Mouse (Mus musculus): ENCODE results near the gene Zbtb1.
"Not testable (repeated sequence)": the region's sequence is repeated elsewhere in the genome, so short reads cannot be mapped to it uniquely, and the experiment has no call there.

Zbtb1 gene

GRCm38 (mm10) chr12:76404836-76405182 is 34.7 kb downstream of the Zbtb1 start:
- no peak for DNase-seq (ENCODE audit: low spot score)

GRCm38 (mm10) chr12:76405183-76405970 is 35.3 kb downstream of the Zbtb1 start:
- DNase-seq (ENCODE audit: low spot score): no peak

- no peak for DNase-seq (ENCODE audit: low spot score)
These were observed 35.9 kb downstream of the Zbtb1 start for GRCm38 (mm10) chr12:76405971-76406370.

- DNase-seq (ENCODE audit: low spot score): no peak
These were observed 37.1 kb downstream of the Zbtb1 start for GRCm38 (mm10) chr12:76407184-76407583.

- DNase-seq (ENCODE audit: low spot score): no peak
These were observed 39.1 kb downstream of the Zbtb1 start for GRCm38 (mm10) chr12:76409166-76409565.

GRCm38 (mm10) chr12:76415383-76416010 is 45.4 kb downstream of the Zbtb1 start:
- no peak for DNase-seq (ENCODE audit: low spot score)

- no peak for DNase-seq (ENCODE audit: low spot score)
These were observed 47.4 kb downstream of the Zbtb1 start, which contains the start of gene Ppp1r36 for GRCm38 (mm10) chr12:76417433-76417854. TSS of gene Ppp1r36 (plus strand) at chr12:76417538.

GRCm38 (mm10) chr12:76418346-76418745 is 48.3 kb downstream of the Zbtb1 start:
- DNase-seq (ENCODE audit: low spot score): no peak

GRCm38 (mm10) chr12:76425256-76425655 is 55.2 kb downstream of the Zbtb1 start:
- no peak for DNase-seq (ENCODE audit: low spot score)

- no peak for DNase-seq (ENCODE audit: low spot score)
These were observed 57.5 kb downstream of the Zbtb1 start for GRCm38 (mm10) chr12:76427546-76427945.

GRCm38 (mm10) chr12:76430879-76431406 is 60.9 kb downstream of the Zbtb1 start:
- DNase-seq (ENCODE audit: low spot score): no peak

- DNase-seq (ENCODE audit: low spot score): no peak
These were observed 61.4 kb downstream of the Zbtb1 start for GRCm38 (mm10) chr12:76431431-76431830.

GRCm38 (mm10) chr12:76434111-76434510 is 64.0 kb downstream of the Zbtb1 start:
- DNase-seq (ENCODE audit: low spot score): no peak

GRCm38 (mm10) chr12:76435084-76435483 is 65.0 kb downstream of the Zbtb1 start:
- no peak for DNase-seq (ENCODE audit: low spot score)

GRCm38 (mm10) chr12:76435549-76435948 is 65.5 kb downstream of the Zbtb1 start:
- no peak for DNase-seq (ENCODE audit: low spot score)

GRCm38 (mm10) chr12:76443488-76443887 is 73.4 kb downstream of the Zbtb1 start:
- not testable (repeated sequence) for DNase-seq (ENCODE audit: low spot score)

- DNase-seq (ENCODE audit: low spot score): no peak
These were observed 74.3 kb downstream of the Zbtb1 start for GRCm38 (mm10) chr12:76444359-76444772.

- no peak for DNase-seq (ENCODE audit: low spot score)
These were observed 74.8 kb downstream of the Zbtb1 start for GRCm38 (mm10) chr12:76444862-76445261.

- DNase-seq (ENCODE audit: low spot score): no peak
These were observed 76.1 kb downstream of the Zbtb1 start for GRCm38 (mm10) chr12:76446201-76446600.

Data from lung, postnatal 25 days (tissue).